Mouse (Mus musculus) 416B (cell line): Measurements from ENCODE around the gene Gm20908.
"Not testable (repeated sequence)": the region's sequence is repeated elsewhere in the genome, so short reads cannot be mapped to it uniquely, and the experiment has no call there.

Experiments used
- DNase-seq: peaks from one replicate; pipeline ENCODE4 v3.0.0; 2011; ENCODE audit warnings: low read depth

Gene Gm20908

GRCm38 (mm10) chrY:64472966-64473365 is at the start of gene Gm20908:
Gene Gm20908 (plus strand): TSS chrY:64473266.
- not testable (repeated sequence) for DNase-seq
